Mouse (Mus musculus): Measurements from ENCODE around the gene Ddx5. TPM values are rescaled to one million over a fixed set of nuclear protein-coding genes. Genes with fewer than 3 reads are reported as not detected.

Ddx5 gene
- total RNA-seq, 2 experiments from 2014 or later, result 574 to 675 TPM

DNA sequence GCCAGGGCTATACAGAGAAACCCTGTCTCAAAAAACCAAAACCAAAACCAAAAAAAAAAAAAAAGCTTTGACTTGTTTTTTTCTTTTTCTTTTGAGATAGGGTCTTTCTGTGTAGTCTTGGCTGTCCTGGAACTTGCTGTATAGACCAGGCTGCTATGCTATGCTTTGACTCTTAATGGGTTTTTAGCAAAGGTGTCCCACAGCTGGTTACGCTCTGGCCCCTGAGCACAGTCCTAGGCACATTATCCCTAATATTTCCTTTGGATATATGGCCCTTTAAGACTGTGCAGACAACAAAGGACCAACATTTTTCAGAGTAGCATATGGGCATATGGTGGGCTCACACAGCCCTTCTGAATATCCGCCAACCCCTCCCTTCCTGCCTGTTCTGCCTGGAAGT, 49.9 kb downstream of the Ddx5 start:
- intact Hi-C loops (cut with DNase I), result loop anchor here (5.0 kb wide), 1 partner anchor 57 kb away; no protein-coding TSS in a partner anchor
- DNase-seq (ENCODE audit: low spot score in 2 of 2), result no peak

DNA sequence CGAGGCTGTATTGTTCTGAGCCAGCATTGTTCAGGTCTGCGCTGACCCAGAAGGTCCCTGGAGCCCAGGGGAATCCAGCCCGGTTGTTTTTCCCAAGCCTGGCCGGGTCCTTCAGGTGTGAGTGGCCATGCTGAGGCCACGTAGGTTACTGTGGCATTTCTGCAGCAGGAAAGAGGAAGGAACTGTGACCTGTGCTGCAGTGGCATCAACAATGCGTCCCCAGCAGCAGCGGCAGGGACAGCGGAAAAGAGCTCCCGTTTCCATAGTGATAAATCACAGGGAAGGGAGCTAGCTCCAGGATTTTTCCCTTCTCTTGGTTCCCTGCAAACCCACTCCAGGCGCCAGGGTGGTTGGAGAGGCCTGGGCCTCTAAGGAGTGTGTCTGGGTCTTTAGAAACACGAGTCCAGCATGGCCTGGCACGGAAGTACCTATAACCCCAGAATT, 51.8 kb downstream of the Ddx5 start:
- peak; percentile 23 to 29 for DNase-seq (ENCODE audit: low spot score in 2 of 2)
- intact Hi-C loops (cut with DNase I), result loop anchor here (5.0 kb wide), 1 partner anchor 55 kb away; no protein-coding TSS in a partner anchor

DNA sequence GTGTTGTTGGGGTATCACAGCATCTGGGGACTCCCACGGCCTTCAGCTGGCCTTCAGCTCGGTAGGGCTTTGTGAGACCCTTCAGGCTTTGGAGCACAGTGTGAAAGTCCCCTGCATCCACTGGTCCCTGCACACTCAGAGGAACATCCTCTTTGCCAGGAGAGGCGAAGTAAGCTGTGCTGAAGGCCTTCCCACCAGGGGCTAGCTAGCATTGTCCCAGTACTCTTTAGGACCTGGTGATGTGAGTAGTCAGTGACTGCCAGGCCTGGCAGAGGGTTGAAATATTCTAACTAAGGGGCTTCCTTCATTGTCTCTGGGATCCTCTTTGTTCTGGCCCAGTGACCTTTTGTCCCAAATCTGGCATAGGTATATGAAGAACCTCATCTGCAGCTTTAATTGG, 52.4 kb downstream of the Ddx5 start:
- intact Hi-C loops (cut with DNase I), result loop anchor here (5.0 kb wide), 1 partner anchor 54 kb away; no protein-coding TSS in a partner anchor
- no peak for DNase-seq (ENCODE audit: low spot score in 2 of 2)

DNA sequence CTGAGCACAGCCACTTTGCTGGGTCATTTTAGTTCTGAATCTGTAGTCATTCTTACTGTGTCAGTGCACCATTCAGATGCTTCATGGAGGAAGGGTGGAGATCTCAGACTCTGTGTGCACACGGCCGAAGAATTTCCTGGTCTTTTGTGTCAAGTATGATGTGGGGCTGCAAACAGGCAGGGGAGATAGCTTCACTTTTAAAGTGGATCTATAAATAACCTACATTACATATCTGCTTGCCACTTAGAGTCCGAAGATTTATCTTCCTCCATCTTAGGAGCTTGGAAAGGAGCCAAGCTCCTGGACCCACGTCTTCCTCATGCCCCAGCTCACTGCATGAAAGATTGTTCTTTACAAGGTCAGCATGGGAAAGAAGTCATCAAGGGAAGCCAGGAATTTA, 58.3 kb downstream of the Ddx5 start:
- intact Hi-C loops (cut with DNase I), result no loop called here
- no peak for DNase-seq (ENCODE audit: low spot score in 2 of 2)

Small RNA genes lying within 50 kb of the gene (microRNA-seq; reads per million reads assigned to microRNA genes)
- gene Gm25994 (not detected), gene Mir3064 (17.5 reads per million, percentile 37 among the genes with 10 or more reads in this experiment)

Other genes with a start within 250 kb of the Ddx5 start
- 100 to 1,000 TPM; 102 to 112 TPM for gene Tex2, start 175.8 kb downstream of the Ddx5 start, total RNA-seq (2021)
- 10 to 100 TPM; 16.9 to 18.8 TPM for gene Pecam1, start 38.6 kb downstream of the Ddx5 start, total RNA-seq (2021)
- gene Milr1, start 38.0 kb downstream of the Ddx5 start, total RNA-seq (2021), result under 1 TPM in 1 of 2 experiments, not detected in 1; 0.25 TPM
- 1 to 10 TPM; 3.0 to 3.2 TPM for gene Polg2, start 9.6 kb downstream of the Ddx5 start, total RNA-seq (2021)
- 10 to 100 TPM in 1 of 2 experiments, 1 to 10 TPM in 1; 8.2 to 15.8 TPM for gene Cep95, start 67 bp upstream of the Ddx5 start, total RNA-seq (2021)
- 10 to 100 TPM; 26.3 to 30.9 TPM for gene Smurf2, start 131.5 kb upstream of the Ddx5 start, total RNA-seq (2021)
- 10 to 100 TPM; 23.0 to 34.0 TPM for gene Kpna2, start 210.4 kb upstream of the Ddx5 start, total RNA-seq (2021)
- gene 1810010H24Rik, start 236.5 kb upstream of the Ddx5 start, total RNA-seq (2021), result 1 to 10 TPM; 3.7 to 4.0 TPM